Mouse (Mus musculus) erythroblast, embryonic 14.5 days (primary cell): ENCODE measurements around the gene Slc29a1.

ENCODE experiments used
- GATA1 ChIP-seq: IDR thresholded peaks from 2 replicates; pipeline ENCODE4 v1.6.1; 2012; ENCODE audit warnings: low read length, inconsistent platforms, mixed read lengths
- TAL1 ChIP-seq: IDR thresholded peaks from 3 replicates; pipeline ENCODE4 v1.6.1; 2012; ENCODE audit warnings: low read length, inconsistent platforms, mixed read lengths

DNA sequence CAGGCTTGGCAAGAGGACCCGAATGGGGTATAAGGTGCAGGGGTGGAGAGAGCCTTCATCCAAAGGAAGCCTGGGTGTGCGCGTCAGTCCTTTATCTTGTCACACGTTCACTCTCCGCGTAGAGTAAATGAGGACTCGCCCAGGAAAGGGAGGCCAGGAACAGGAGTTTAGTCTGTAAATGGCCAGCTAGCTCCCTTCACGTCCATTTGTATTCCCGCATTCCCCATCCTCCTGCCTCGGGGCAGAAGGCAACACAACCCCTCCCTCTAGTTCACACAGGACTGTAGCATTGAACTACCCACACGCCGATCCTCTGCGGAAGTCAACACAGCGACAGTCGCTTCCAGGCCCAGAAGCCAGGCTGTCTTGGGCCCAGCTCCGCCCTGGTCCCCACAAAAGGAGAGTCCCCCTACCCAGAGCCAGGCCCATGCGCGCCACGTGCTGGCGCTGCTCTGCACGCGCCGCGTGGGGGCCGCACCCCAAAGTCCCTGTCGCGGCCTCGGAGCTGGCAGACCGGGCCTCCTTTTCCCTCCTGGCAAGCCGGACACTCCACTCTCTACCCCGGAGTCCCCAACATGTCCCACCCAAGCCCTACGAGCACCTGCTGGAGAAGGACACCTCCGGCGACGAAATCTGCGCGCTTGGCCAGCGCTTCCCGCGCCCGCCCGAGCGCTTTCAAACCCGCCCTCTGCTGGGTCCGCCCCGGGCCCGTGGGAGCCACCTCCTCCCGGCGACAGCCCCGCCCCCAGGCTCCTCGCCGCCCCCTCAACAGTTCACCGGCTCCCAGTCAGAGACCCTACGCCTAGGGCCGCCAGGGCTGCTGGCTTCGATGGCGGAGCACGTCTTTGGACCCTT lies 4.3 kb downstream of the Slc29a1 start:
- TF ChIP-seq TAL1 (no peak), GATA1 (no peak)
